Mouse (Mus musculus): Measurements from ENCODE around the gene Gnl1. TPM values are rescaled to one million over a fixed set of nuclear protein-coding genes. Genes with fewer than 3 reads are reported as not detected.
A peak's percentile ranks its signal among the peaks of the same experiment; 100 is the strongest.
"Not testable (repeated sequence)": the region's sequence is repeated elsewhere in the genome, so short reads cannot be mapped to it uniquely, and the experiment has no call there.

Gene Gnl1
- polyA plus RNA-seq, 1 experiment from 2014 or later, result 61.1 TPM

DNA sequence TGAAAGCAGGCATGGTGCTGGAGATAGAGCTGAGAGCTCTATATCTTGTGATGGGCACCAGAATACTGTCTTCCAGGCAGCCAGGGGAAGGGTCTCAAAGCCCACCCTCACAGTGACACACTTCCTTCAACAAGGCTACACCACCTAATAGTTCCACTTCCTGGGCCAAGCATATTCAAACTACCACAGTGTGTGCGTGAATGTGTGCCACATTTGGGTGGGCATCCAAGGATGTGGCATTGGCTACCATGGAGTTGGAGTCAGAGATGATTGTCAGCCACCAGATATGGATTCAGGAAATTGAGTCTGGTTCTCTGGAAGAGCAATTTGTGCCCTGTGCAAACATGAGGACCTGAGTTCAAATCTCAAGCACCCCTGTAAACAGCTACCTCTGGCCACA, 41.7 kb downstream of the Gnl1 start:
- Histone ChIP-seq H3K9me3 (no peaks in the 10 kb centered on the region), H3K27ac (replicated peaks) (no peak overlapping the region), H3K36me3 (replicated peaks) (no peaks in the 10 kb centered on the region), H3K27me3 (replicated peaks; ENCODE audit: low read depth, poor library complexity, severe bottlenecking) (no peaks in the 10 kb centered on the region), H3K4me3 (no peak overlapping the region), H3K4me1 (peaks cover 31% of the 10 kb centered on the region)
- DNase-seq (ENCODE audit: low spot score), result no peak
- 92% methylated on average over 1 of the region's 1 CpGs for WGBS

DNA sequence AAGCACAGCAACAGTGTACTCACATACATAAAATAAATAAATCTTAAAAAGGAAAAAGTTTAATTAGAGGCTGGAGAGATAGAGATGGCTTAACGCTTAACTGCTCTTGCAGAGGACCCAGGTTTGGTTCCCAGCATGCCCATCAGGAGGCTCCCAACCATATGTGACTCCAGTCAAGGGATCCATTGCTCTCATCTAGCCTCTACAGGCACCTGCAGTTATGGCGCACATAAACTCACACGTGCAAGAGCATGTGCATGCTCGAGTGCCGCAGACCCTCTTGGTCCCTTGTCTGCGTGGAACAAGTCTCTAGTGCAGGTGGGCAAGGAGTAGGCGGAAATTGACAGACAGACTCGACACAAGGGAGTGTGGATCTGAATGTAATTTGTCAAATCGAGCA, 42.4 kb downstream of the Gnl1 start:
- Histone ChIP-seq H3K36me3 (replicated peaks) (no peaks in the 10 kb centered on the region), H3K4me1 (peaks cover 31% of the 10 kb centered on the region), H3K9me3 (no peaks in the 10 kb centered on the region), H3K4me3 (no peak overlapping the region), H3K27ac (replicated peaks) (no peak overlapping the region), H3K27me3 (replicated peaks; ENCODE audit: low read depth, poor library complexity, severe bottlenecking) (no peaks in the 10 kb centered on the region)
- 92% methylated on average over 9 of the region's 9 CpGs for WGBS
- no peak for DNase-seq (ENCODE audit: low spot score)

DNA sequence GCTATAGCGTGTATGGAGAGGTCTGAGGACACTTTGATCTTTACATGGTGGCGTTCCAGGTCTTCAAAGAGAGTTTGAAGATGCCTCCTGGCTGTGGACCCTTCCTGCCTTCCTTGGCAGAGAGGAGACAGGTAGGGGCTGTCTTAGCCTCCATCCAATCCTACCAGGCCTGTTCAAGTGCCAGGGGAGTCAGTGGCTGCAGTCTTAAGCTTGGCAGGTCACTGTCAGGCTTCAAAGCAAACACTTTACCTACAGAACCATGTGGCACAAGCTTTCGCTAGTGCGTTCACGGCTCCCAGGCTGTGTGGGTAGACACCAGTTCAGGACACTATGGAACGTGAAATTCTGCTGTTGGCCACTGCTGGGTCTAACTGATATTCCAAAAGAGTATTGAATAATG, 43.3 kb downstream of the Gnl1 start:
- no peaks in the 10 kb centered on the region for H3K36me3 ChIP-seq (replicated peaks)
- H3K27me3 ChIP-seq (replicated peaks; ENCODE audit: low read depth, poor library complexity, severe bottlenecking), result no peaks in the 10 kb centered on the region
- no peak overlapping the region for H3K27ac ChIP-seq (replicated peaks)
- no peak for DNase-seq (ENCODE audit: low spot score)
- peaks cover 31% of the 10 kb centered on the region for H3K4me1 ChIP-seq
- H3K4me3 ChIP-seq, result no peak overlapping the region
- no peaks in the 10 kb centered on the region for H3K9me3 ChIP-seq
- WGBS, result 91% methylated on average over 6 of the region's 6 CpGs

DNA sequence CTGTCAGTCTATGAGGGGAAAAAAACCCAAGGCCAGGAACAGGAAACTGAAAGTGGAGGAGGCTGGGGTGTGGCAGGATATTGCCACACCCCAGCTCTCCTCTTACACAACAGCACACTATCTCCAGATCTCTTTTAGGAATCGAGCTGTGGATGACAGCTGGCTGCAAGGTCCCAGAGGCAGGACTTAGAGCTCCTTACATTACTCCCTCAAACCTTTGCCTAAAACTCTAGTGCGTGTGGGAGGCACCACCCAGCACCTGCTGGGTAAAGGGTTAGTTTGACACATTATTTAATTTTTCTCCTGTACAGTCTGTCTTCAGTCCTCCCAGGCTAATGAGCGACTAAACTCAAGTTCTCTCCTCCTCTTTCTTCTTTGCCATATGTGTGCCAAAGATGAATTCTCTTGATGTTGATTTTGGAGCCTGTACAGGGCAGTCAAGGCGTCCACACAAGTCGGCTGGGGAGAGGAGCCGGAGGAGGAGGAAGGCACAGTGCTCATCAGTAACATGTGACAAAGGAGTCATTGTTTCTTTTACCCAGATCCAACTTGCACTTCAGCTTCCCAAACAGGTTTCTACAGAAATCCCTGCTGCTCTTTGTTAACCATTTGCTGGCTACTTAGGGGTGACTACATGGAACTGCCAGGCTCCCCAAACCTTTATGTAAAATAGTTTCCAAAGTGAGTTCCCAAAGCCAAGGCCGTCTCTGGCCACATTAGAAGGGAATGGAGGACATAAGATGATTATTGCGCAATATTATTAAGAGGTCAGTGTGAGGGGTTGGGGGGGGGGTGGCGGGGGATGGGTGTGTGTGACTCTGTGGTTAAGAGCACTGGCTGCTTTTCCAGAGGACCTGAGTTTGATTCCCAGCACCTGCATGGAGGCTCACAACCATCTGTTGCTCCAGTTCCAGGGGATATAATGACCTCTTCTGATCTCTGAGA, 44.3 kb downstream of the Gnl1 start:
- H3K27ac ChIP-seq (replicated peaks), result no peak overlapping the region
- H3K4me1 ChIP-seq, result peaks cover 31% of the 10 kb centered on the region
- H3K4me3 ChIP-seq, result no peak overlapping the region
- DNase-seq (ENCODE audit: low spot score), result no peak
- no peaks in the 10 kb centered on the region for H3K27me3 ChIP-seq (replicated peaks; ENCODE audit: low read depth, poor library complexity, severe bottlenecking)
- H3K9me3 ChIP-seq, result no peaks in the 10 kb centered on the region
- WGBS, result 52% methylated on average over 9 of the region's 9 CpGs
- H3K36me3 ChIP-seq (replicated peaks), result no peaks in the 10 kb centered on the region

DNA sequence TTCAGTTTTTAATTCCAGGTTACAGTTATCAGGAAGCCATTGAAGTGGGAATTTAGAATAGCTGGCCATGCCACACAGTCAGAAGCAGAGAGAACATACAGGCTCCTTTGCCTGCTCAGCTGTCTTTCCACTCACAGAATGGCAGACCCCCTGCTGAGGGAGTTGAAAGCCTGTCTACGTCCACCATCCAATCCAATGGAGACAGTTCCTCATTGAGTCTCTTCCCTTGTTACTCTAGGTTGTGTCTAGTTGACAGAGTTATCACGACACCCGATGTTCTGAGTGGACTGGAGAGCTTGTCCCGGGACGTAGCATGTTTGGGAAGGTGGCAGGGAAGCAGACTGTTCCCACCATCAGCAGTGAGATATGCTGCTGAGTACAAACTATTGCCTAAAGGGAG, 45.5 kb downstream of the Gnl1 start:
- Histone ChIP-seq H3K9me3 (no peaks in the 10 kb centered on the region), H3K4me1 (peaks cover 26% of the 10 kb centered on the region), H3K36me3 (replicated peaks) (no peaks in the 10 kb centered on the region), H3K27me3 (replicated peaks; ENCODE audit: low read depth, poor library complexity, severe bottlenecking) (peaks cover under 1% of the 10 kb centered on the region; the same call in 1 of the 2 replicates), H3K27ac (replicated peaks) (no peak overlapping the region), H3K4me3 (no peak overlapping the region)
- no peak for DNase-seq (ENCODE audit: low spot score)
- WGBS, result 72% methylated on average over 5 of the region's 5 CpGs

DNA sequence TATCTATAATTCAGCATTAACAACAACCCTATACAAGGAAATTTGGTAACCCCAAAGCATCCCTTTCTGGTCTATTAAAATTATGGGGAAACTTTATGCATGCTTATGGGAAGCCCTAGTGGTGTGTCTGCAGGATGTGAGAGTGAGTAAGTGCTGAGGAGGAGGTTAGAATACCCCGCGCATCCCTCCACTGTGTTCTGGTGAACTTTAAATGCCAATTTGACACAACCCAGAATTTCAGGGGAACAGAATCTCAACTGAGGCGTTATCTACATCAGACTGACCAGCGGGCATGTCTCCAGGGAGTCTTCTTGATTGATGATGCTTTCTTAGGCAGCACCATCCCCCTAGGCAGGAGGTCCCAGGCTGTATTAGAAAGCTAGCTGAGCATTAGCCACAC, 46.2 kb downstream of the Gnl1 start:
- H3K4me1 ChIP-seq, result peaks cover 19% of the 10 kb centered on the region
- H3K4me3 ChIP-seq, result no peak overlapping the region
- H3K9me3 ChIP-seq, result no peaks in the 10 kb centered on the region
- H3K27me3 ChIP-seq (replicated peaks; ENCODE audit: low read depth, poor library complexity, severe bottlenecking), result peaks cover 7% of the 10 kb centered on the region
- WGBS, result 80% methylated on average over 4 of the region's 4 CpGs
- no peak for DNase-seq (ENCODE audit: low spot score)
- H3K36me3 ChIP-seq (replicated peaks), result no peaks in the 10 kb centered on the region
- H3K27ac ChIP-seq (replicated peaks), result no peak overlapping the region

DNA sequence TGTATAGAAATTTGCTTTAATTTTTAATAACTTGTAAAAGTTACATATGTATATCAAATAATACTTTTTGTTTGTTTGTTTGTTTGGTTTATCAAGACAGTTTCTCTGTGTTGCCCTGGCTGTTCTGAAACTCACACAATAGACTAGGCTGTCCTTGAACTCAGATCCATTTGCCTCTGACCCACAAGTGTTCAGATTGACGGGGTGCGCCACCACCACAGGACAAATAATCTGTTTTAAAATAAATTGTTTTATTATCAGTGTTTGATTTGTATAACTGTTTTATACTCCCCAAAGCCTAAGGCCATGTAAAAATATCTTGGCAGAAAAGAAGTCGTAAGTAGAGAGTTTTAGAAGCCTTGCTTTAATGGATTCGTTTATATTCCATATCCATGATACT, 48.0 kb downstream of the Gnl1 start:
- no peaks in the 10 kb centered on the region for H3K9me3 ChIP-seq
- DNase-seq (ENCODE audit: low spot score), result no peak
- H3K27me3 ChIP-seq (replicated peaks; ENCODE audit: low read depth, poor library complexity, severe bottlenecking), result peaks cover 23% of the 10 kb centered on the region
- 92% methylated on average over 4 of the region's 4 CpGs for WGBS
- H3K27ac ChIP-seq (replicated peaks), result no peak overlapping the region
- no peak overlapping the region for H3K4me3 ChIP-seq
- H3K36me3 ChIP-seq (replicated peaks), result no peaks in the 10 kb centered on the region
- H3K4me1 ChIP-seq, result peaks cover 19% of the 10 kb centered on the region

DNA sequence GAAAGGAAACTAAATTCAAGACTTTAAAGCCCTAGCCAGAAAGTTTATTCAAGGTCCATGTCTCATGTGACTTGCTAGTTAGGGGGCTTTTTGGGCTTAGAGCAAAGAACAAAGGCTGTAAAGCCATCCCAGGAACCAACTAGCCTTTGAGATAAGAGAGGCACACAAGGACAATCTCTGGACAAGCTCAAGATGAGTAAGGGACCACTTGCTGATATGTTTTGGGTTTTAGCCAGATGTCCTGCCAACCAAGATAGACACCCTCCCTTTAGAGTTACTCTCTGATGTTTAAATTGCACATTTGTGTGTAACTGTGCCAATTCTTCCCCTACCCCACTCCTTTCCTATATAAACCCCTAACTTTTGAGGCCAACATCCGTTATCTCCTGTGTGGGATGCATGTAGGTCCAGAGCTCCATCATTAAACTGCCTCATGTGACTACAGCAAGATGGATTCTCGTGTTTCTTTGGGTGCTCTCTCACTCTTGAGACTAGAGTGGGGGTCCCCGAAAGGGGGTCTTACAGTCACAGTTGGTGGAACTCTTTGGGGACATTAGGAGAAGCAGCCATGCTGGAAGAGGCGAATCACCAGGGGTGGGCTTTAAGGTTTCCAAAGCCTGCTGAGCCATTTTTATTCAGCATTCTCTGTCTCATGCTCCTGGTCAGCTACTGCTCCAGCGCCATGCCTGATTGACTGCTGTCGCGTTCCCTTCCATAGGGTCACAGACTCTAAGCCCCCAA, 49.4 kb downstream of the Gnl1 start:
- WGBS, result 85% methylated on average over 7 of the region's 7 CpGs
- H3K4me1 ChIP-seq, result peaks cover 8% of the 10 kb centered on the region
- no peaks in the 10 kb centered on the region for H3K9me3 ChIP-seq
- DNase-seq (ENCODE audit: low spot score), result no peak
- no peak overlapping the region for H3K27ac ChIP-seq (replicated peaks)
- H3K4me3 ChIP-seq, result no peak overlapping the region
- peaks cover 25% of the 10 kb centered on the region for H3K27me3 ChIP-seq (replicated peaks; ENCODE audit: low read depth, poor library complexity, severe bottlenecking)
- H3K36me3 ChIP-seq (replicated peaks), result no peaks in the 10 kb centered on the region

DNA sequence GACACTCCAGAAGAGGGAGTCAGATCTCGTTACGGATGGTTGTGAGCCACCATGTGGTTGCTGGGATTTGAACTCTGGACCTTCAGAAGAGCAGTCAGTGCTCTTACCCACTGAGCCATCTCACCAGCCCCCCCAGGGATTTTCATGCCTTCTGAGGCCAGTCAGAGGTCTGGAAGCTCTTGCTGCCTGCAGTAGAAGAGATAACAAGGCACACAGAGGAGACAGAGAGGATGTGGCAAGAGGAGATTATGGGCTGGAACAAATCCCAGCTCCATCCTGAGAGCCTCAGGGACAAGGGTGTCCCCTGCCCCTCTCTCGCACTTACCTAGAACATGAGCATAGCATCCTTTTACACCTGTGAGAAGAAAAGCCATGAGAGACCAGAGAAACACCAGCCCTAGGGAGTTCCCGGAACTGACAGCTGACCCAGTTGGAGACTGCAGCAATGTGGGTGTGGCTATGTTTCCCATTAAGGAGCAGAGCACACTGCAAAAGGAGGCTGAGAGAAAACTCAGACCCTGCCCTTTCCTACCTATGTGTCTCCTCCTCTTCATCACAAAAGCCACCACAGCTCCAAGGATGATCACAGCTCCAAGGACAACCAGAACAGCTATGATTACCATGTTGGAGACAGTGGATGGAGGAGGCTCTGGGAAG, 50.5 kb downstream of the Gnl1 start:
- not testable (repeated sequence) for H3K4me1 ChIP-seq; H3K27ac ChIP-seq (replicated peaks); H3K36me3 ChIP-seq (replicated peaks); H3K9me3 ChIP-seq; H3K4me3 ChIP-seq; DNase-seq (ENCODE audit: low spot score)
- peaks cover 25% of the 10 kb centered on the region for H3K27me3 ChIP-seq (replicated peaks; ENCODE audit: low read depth, poor library complexity, severe bottlenecking)
- 85% methylated on average over 4 of the region's 4 CpGs for WGBS

DNA sequence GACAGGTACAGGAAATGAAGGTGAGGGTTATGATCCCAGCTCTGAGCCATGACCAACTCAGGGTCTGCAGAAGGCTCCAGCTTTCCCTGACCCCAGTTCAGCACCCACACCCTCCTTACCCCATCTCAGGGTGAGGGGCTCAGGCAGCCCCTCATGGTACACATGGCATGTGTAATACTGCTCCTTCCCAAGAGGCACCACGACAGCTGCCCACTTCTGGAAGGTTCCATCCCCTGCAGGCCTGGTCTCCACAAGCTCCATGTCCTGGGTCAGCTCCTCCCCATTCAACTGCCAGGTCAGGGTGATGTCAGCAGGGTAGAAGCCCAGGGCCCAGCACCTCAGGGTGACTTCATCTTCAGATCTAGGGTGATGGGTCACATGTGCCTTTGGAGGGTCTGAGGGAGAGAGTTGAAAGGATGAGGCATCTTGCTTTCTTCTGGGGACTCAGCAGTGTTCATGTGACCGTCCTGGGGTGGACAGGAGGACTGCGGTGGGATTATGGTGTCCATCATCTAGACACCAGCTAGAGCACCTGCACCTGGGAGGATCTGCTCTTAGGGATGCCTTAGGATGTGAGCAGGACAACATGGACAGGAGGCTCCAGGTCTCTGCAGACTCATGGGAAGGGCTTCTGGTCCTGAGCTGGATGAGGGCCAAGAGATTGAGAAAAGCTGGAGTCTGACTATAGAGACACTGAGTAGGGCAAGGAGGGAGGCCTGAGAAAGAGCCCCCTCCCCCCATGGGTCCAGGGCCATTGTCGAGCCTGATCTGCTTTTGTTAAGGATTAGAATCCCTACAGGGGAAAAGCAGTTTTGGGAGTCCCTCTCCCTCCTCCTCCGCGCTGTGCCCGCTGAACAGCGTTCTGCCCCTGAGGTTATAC, 51.3 kb downstream of the Gnl1 start:
- H3K9me3 ChIP-seq; H3K36me3 ChIP-seq (replicated peaks); DNase-seq (ENCODE audit: low spot score); H3K27ac ChIP-seq (replicated peaks); H3K4me1 ChIP-seq: not testable (repeated sequence)
- H3K4me3 ChIP-seq, result peak overlapping the region; percentile 61
- H3K27me3 ChIP-seq (replicated peaks; ENCODE audit: low read depth, poor library complexity, severe bottlenecking), result peaks cover 25% of the 10 kb centered on the region
- 33% methylated on average over 8 of the region's 8 CpGs for WGBS

DNA sequence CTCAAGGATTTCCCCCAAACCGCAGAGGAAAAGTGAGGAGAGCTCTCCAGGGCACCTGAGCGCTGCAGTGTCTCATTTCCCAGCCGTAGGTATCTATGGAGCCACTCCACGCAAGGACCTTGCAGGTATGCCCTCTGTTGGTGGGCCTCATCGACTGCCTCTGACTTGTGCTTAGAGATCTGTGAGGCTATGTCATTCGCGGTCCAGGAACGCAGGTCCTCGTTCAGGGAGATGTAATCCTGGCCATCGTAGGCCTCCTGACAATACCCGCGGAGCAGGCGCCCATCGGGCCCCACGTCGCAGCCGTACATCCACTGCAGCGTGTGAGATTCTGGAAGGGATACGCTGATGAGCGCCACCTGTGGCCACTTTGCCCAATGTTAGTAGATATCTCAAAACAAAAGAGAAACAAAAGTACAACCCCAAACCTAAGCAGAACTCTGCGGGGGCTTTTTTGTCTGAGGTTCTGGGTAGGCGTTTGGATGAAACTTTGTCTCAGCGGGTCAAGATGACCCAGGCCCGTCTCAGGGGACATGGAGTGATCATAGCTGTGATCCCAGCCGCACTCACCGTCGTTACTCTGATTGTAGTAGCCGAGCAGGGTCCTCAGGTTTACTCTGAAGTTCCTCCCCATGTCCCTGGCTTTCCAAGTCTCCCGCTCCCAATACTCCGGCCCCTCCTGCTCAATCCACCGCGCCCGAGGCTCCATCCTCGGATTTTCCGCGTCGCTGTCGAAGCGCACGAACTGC, 52.1 kb downstream of the Gnl1 start:
- peak; percentile 32 for DNase-seq (ENCODE audit: low spot score)
- H3K4me1 ChIP-seq; H3K9me3 ChIP-seq; H3K36me3 ChIP-seq (replicated peaks): not testable (repeated sequence)
- 1% methylated on average over 40 of the region's 40 CpGs for WGBS
- Histone ChIP-seq H3K4me3 (peak overlapping the region; percentile 61), H3K27ac (replicated peaks) (peak overlapping the region; percentile 57; the same call in 1 of the 2 replicates), H3K27me3 (replicated peaks; ENCODE audit: low read depth, poor library complexity, severe bottlenecking) (peaks cover 25% of the 10 kb centered on the region)

Data from embryonic facial prominence, embryonic 10.5 days (tissue).